Mouse (Mus musculus) hindbrain, embryonic 10.5 days (tissue): Measurements from ENCODE around the gene Lrrc29. TPM values are rescaled to one million over a fixed set of nuclear protein-coding genes. Genes with fewer than 3 reads are reported as not detected.

Experiments
- DNase-seq: peaks from one replicate; pipeline ENCODE4 v3.0.0-alpha.2; 2017; ENCODE audit warnings: low spot score
- H3K27ac ChIP-seq: fragments of 300-500 bp; sonication (generic); 2 replicates; pipeline ENCODE4 v1.5.1; 2016; ENCODE audit warnings: mild to moderate bottlenecking, moderate library complexity
- H3K27me3 ChIP-seq: fragments of 300-500 bp; sonication (generic); 2 replicates; pipeline ENCODE4 v1.6.1; 2016; ENCODE audit warnings: mild to moderate bottlenecking; ENCODE audit not compliant: poor library complexity, insufficient read depth, severe bottlenecking
- H3K36me3 ChIP-seq: fragments of 300-500 bp; sonication (generic); 2 replicates; pipeline ENCODE4 v1.6.1; 2016; ENCODE audit warnings: mild to moderate bottlenecking, moderate library complexity
- H3K4me1 ChIP-seq: fragments of 300-500 bp; sonication (generic); replicated peaks from 2 replicates; pipeline ENCODE4 v1.6.1; 2016; ENCODE audit warnings: mild to moderate bottlenecking
- H3K4me3 ChIP-seq: fragments of 300-500 bp; sonication (generic); 2 replicates; pipeline ENCODE4 v1.5.1; 2016; ENCODE audit warnings: mild to moderate bottlenecking, moderate library complexity
- H3K9me3 ChIP-seq: fragments of 300-500 bp; sonication (generic); 2 replicates; pipeline ENCODE4 v1.6.1; 2016; ENCODE audit warnings: mild to moderate bottlenecking, moderate library complexity
- WGBS: fragments of 180-500 bp; shearing (Covaris S2); methylation state at CpG from one replicate; pipeline ENCODE4 v1.1.7; 2016; 5-methylcytosine and 5-hydroxymethylcytosine counted together
- polyA plus RNA-seq: library from polyadenylated mRNA; unstranded; fragments of >200 nt; fragmentation: Nextera tagmentation; extraction: Ambion mirVana; gene quantifications from 2 replicates; pipeline ENCODE4 v1.2.1, GENCODE M21; 2016

The Lrrc29 gene
- polyA plus RNA-seq, 1 experiment from 2014 or later: 1.2 TPM

GRCm38 (mm10) chr8:105275387-105275786 is 50.7 kb downstream of the Lrrc29 start:
- peaks cover 39% of the 10 kb centered on the region for H3K4me1 ChIP-seq
- peak overlapping the region; percentile 55; the same call in 1 of the 2 replicates for H3K4me3 ChIP-seq
- no peaks in the 10 kb centered on the region for H3K9me3 ChIP-seq
- H3K27me3 ChIP-seq: peaks cover 100% of the 10 kb centered on the region
- peaks cover 7% of the 10 kb centered on the region; the same call in 1 of the 2 replicates for H3K36me3 ChIP-seq
- no peak overlapping the region for H3K27ac ChIP-seq
- WGBS: 6% methylated on average over 11 of the region's 11 CpGs
- no peak for DNase-seq

DNA sequence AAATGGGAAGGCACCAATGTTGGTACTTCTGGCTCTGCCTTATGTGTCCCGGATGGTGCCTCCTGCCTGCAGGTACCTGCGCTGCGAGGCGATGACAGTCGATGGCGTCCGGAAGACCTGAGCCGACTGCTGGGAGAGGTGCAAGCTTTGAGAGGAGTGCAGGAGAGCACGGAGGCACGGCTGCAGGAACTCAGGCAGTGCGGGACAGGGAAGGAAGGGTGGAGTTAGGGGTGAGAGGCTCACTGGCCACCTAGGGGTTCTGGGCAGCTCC is 55.2 kb downstream of the Lrrc29 start:
- Histone ChIP-seq H3K4me3 (peak overlapping the region; percentile 11; the same call in 1 of the 2 replicates), H3K27me3 (peaks cover 100% of the 10 kb centered on the region), H3K36me3 (no peaks in the 10 kb centered on the region), H3K27ac (no peak overlapping the region), H3K4me1 (peaks cover 47% of the 10 kb centered on the region), H3K9me3 (peaks cover 6% of the 10 kb centered on the region)
- WGBS: 2% methylated on average over 11 of the region's 11 CpGs
- no peak for DNase-seq

DNA sequence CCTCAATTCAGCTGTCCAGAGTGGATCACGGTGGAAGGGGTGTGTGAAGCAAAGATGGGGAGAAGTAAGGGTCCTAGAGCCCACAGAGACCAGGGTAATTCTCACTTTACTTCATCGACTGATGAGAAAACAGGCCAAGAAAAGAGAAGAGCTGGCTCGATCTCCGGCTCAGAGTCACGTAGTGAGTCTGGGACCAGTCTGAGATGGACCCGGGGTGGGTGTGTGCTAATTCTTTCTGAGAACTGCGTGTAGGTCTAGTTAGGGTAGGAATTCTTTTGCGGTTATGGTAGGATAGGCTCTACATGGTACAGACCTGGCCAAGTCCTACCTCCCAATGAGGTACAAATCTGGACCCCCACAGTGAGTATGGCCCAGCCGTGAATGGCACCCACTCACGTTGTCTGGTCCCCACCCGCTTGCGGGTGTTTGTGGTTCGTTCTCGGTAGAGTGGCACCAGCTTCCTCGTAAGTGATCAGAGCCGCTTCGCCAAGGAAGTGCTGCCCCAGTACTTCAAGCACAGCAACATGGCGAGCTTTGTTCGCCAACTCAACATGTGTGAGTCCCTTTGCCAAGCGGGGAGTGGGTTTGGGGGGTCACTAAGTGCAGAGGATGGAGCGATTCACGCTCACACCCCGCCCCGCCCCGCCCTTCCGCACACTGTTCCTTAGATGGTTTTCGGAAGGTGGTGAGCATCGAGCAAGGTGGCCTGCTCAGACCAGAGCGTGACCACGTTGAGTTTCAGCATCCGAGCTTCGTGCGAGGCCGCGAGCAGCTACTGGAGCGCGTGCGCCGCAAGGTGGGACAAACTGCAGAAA is 55.8 kb downstream of the Lrrc29 start:
- DNase-seq: peak; percentile 40
- Histone ChIP-seq H3K36me3 (no peaks in the 10 kb centered on the region), H3K4me3 (peak overlapping the region; percentile 59), H3K27ac (no peak overlapping the region), H3K4me1 (peaks cover 41% of the 10 kb centered on the region), H3K9me3 (peaks cover 6% of the 10 kb centered on the region), H3K27me3 (peaks cover 100% of the 10 kb centered on the region)
- WGBS: 2% methylated on average over 39 of the region's 39 CpGs

GRCm38 (mm10) chr8:105269461-105269947 is 56.6 kb downstream of the Lrrc29 start, which contains the start of gene Hsf4:
TSS of gene Hsf4 (plus strand) at chr8:105269801.
- peak within 1 kb of the TSS; percentile 45 for H3K27ac ChIP-seq
- peaks cover 47% of the 10 kb centered on the region for H3K4me1 ChIP-seq
- peak within 1 kb of the TSS; percentile 59 for H3K4me3 ChIP-seq
- H3K9me3 ChIP-seq: peaks cover 6% of the 10 kb centered on the region
- H3K36me3 ChIP-seq: no peaks in the 10 kb centered on the region
- H3K27me3 ChIP-seq: peaks cover 100% of the 10 kb centered on the region
- WGBS: under 1% methylated on average over 42 of the region's 42 CpGs
- peak; percentile 42 for DNase-seq

DNA sequence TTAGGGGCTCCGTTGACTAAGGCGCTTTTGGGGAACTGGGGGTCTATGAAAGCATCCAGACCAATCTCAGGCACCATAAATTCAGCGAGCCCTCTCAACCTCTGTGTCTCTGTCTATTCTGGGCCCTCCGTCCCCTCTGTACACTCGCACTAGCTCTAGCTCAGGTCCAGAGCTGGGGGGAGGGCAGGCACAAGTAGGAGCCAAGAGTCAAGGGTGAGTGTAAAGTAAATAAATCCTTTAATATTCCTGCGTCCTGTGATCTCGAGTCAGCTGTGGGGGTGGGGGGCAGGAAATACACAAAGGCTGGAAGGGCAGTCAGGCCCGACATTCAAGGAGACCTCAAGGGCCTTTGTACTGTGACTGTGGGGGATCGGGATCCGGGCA is 57.0 kb downstream of the Lrrc29 start:
- Histone ChIP-seq H3K27me3 (peaks cover 100% of the 10 kb centered on the region), H3K4me3 (peak overlapping the region; percentile 59), H3K4me1 (peaks cover 51% of the 10 kb centered on the region), H3K9me3 (peaks cover 6% of the 10 kb centered on the region), H3K36me3 (no peaks in the 10 kb centered on the region), H3K27ac (peak overlapping the region; percentile 45)
- under 1% methylated on average over 10 of the region's 10 CpGs for WGBS
- no peak for DNase-seq

DNA sequence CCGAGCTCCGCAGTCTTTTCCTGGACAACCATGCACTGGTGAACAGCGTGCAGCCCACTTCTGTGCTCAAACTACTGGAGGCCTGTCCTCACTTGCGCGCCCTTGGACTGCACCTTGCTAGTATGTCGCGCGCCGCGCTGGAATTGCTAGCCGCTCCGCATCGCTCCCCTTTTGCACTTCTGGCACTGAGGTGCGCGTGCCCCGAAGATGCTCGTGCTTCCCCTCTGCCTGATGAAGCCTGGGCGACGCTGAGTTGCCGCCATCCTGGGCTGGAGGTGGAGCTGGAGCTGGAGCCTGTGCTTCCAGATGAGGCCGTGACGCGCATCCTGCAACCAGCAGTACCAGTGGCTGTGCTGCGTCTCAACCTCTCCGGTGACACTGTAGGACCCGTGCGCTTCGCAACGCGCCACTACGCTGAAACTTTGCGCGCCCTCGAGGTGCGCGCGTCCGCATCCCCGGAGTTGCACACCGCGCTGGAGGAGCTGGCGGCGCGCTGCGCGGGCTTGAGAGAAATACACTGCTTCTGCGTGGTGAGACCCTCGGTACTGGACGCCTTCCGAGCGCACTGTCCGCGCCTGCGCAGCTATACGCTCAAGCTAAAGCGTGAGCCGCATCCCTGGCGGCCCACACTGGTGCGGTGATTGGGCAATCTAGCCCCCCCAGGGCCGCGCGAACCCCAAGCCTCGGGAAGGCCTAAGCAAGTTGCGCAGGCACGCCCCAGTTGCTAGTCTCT is 57.6 kb downstream of the Lrrc29 start:
- peak overlapping the region; percentile 59 for H3K4me3 ChIP-seq
- H3K4me1 ChIP-seq: peaks cover 53% of the 10 kb centered on the region
- under 1% methylated on average over 65 of the region's 65 CpGs for WGBS
- peaks cover 6% of the 10 kb centered on the region for H3K9me3 ChIP-seq
- peak overlapping the region; percentile 45 for H3K27ac ChIP-seq
- peaks cover 100% of the 10 kb centered on the region for H3K27me3 ChIP-seq
- H3K36me3 ChIP-seq: no peaks in the 10 kb centered on the region
- DNase-seq: peak; percentile 81

DNA sequence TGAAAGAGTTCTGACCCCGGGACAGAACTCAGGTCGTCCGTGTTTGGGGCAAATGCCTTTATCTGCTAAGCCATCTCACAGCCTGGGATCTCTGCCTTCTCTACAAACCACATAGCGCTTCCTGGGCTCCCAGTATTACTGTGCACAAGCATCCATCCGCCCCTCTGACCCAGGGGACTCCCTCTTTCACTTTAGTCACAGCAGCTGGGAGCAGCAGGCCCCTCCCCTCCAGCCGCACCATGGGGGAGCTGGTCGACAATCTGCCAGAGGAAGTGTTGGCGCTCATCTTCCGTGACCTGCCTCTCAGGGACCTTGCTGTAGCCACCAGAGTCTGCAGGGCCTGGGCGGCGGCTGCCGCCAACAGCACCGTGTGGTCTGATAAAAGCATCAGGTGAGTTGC is 59.3 kb downstream of the Lrrc29 start:
- 6% methylated on average over 13 of the region's 13 CpGs for WGBS
- no peak overlapping the region for H3K27ac ChIP-seq
- no peak for DNase-seq

GRCm38 (mm10) chr8:105265128-105265527 is 61.0 kb downstream of the Lrrc29 start:
- WGBS: 16% methylated on average over 10 of the region's 10 CpGs
- Histone ChIP-seq H3K36me3 (no peaks in the 10 kb centered on the region), H3K4me1 (peaks cover 39% of the 10 kb centered on the region), H3K27ac (no peak overlapping the region), H3K4me3 (peak overlapping the region; percentile 74), H3K9me3 (peaks cover 13% of the 10 kb centered on the region), H3K27me3 (peaks cover 100% of the 10 kb centered on the region)
- DNase-seq: no peak

More for the DNA sequence above, 59.3 kb downstream of the Lrrc29 start:
- Histone ChIP-seq H3K4me3 (no peak overlapping the region), H3K9me3 (peaks cover 9% of the 10 kb centered on the region), H3K27me3 (peaks cover 100% of the 10 kb centered on the region), H3K36me3 (no peaks in the 10 kb centered on the region), H3K4me1 (peaks cover 50% of the 10 kb centered on the region)

GRCm38 (mm10) chr8:105264024-105264982 is 61.8 kb downstream of the Lrrc29 start, which contains the start of the genes Tradd and Fbxl8:
TSS of gene Tradd (minus strand) at chr8:105264609.
TSS of gene Fbxl8 (plus strand) at chr8:105264648.
- Histone ChIP-seq H3K9me3 (peaks cover 13% of the 10 kb centered on the region), H3K4me3 (peak within 1 kb of the TSS; percentile 74), H3K36me3 (no peaks in the 10 kb centered on the region), H3K4me1 (peaks cover 39% of the 10 kb centered on the region), H3K27ac (peak within 1 kb of the TSS; percentile 56), H3K27me3 (peaks cover 100% of the 10 kb centered on the region)
- 1% methylated on average over 54 of the region's 54 CpGs for WGBS
- DNase-seq: peak; percentile 76

DNA sequence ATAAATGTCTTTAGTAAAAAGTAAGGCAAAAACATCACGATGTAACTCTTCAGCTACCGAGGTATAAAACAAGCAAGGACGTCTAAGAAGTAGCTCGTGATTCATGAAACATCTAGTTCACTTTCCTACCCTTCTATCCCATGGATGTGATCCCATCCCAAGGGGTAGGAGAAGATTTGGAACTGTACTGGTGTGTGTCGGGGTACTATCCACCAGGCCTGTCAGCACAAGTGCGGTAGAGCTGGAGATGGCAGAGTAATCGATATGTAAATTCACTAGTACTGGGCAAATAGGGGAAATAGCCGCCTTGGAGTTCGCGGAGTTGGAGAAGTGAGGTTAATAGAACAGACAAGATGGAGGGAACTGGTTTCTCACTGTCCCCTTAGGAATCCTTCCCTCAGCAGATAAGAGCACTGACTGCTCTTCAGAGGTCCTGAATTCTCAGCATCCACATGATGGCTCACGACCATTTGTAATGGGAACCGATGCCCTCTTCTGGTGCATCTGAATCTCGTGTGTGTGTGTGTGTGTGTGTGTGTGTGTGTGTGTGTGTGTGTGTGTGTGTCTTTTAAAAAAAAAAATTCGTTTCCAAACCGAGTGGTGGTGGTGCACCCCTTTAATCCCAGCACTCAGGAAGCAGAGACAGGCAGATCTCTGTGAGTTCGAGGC is 62.7 kb downstream of the Lrrc29 start:
- H3K4me1 ChIP-seq: peaks cover 39% of the 10 kb centered on the region
- peak overlapping the region; percentile 74; the same call in 1 of the 2 replicates for H3K4me3 ChIP-seq
- WGBS: 42% methylated on average over 16 of the region's 16 CpGs
- no peaks in the 10 kb centered on the region for H3K36me3 ChIP-seq
- H3K9me3 ChIP-seq: peaks cover 13% of the 10 kb centered on the region
- H3K27ac ChIP-seq: no peak overlapping the region
- peaks cover 100% of the 10 kb centered on the region for H3K27me3 ChIP-seq
- DNase-seq: no peak
